Mouse (Mus musculus) midbrain, embryonic 10.5 days (tissue): ENCODE results near the gene Fblim1. TPM values are rescaled to one million over a fixed set of nuclear protein-coding genes. Genes with fewer than 3 reads are reported as not detected.

Experiments used
- DNase-seq: peaks from one replicate; pipeline ENCODE4 v3.0.0-alpha.2; 2017; ENCODE audit warnings: low spot score
- H3K27ac ChIP-seq: fragments of 300-500 bp; sonication (generic); replicated peaks from 2 replicates; pipeline ENCODE4 v1.5.1; 2016; ENCODE audit warnings: mild to moderate bottlenecking
- H3K27me3 ChIP-seq: fragments of 300-500 bp; sonication (generic); 2 replicates; pipeline ENCODE4 v1.6.1; 2016; ENCODE audit warnings: low read depth, mild to moderate bottlenecking; ENCODE audit not compliant: poor library complexity, severe bottlenecking
- H3K36me3 ChIP-seq: fragments of 300-500 bp; sonication (generic); 2 replicates; pipeline ENCODE4 v1.6.1; 2016; ENCODE audit warnings: mild to moderate bottlenecking, moderate library complexity
- H3K4me1 ChIP-seq: fragments of 300-500 bp; sonication (generic); 2 replicates; pipeline ENCODE4 v1.6.1; 2016
- H3K4me3 ChIP-seq: fragments of 300-500 bp; sonication (generic); 2 replicates; pipeline ENCODE4 v1.5.1; 2016; ENCODE audit warnings: mild to moderate bottlenecking, moderate library complexity
- H3K9me3 ChIP-seq: fragments of 300-500 bp; sonication (generic); replicated peaks from 2 replicates; pipeline ENCODE4 v1.6.1; 2016; ENCODE audit warnings: mild to moderate bottlenecking
- WGBS: fragments of 180-500 bp; shearing (Covaris S2); methylation state at CpG from one replicate; pipeline ENCODE4 v1.1.7; 2016; 5-methylcytosine and 5-hydroxymethylcytosine counted together
- polyA plus RNA-seq: library from polyadenylated mRNA; unstranded; fragments of >200 nt; fragmentation: Nextera tagmentation; extraction: Ambion mirVana; gene quantifications from 2 replicates; pipeline ENCODE4 v1.2.1, GENCODE M21; 2016

The Fblim1 gene
- polyA plus RNA-seq: 24.5 and 27.5 TPM in 2 replicates

- WGBS: 80% methylated on average over 11 of the region's 11 CpGs
- no peaks in the 10 kb centered on the region for H3K36me3 ChIP-seq
- no peaks in the 10 kb centered on the region for H3K9me3 ChIP-seq
- H3K27ac ChIP-seq: no peak within 1 kb of the TSS
- no peak for DNase-seq
- peaks cover 12% of the 10 kb centered on the region for H3K4me1 ChIP-seq
- H3K27me3 ChIP-seq: peaks cover 10% of the 10 kb centered on the region
- no peak within 1 kb of the TSS for H3K4me3 ChIP-seq
These were observed at the start of gene Fblim1 for GRCm38 (mm10) chr4:141605861-141606260. Gene Fblim1 (minus strand): TSS chr4:141606096.

- Histone ChIP-seq H3K36me3 (peaks cover 65% of the 10 kb centered on the region), H3K4me3 (no peak overlapping the region), H3K4me1 (0 out of 2 replicates have a peak, but pooled peaks cover 12% of the 10 kb centered on the region), H3K27ac (no peak overlapping the region), H3K9me3 (no peaks in the 10 kb centered on the region), H3K27me3 (no peaks in the 10 kb centered on the region)
- DNase-seq: no peak
- WGBS: 95% methylated on average over 6 of the region's 6 CpGs
These were observed 48.6 kb upstream of the Fblim1 start for GRCm38 (mm10) chr4:141654509-141654908.

GRCm38 (mm10) chr4:141653813-141654212 lies 47.9 kb upstream of the Fblim1 start:
- 94% methylated on average over 13 of the region's 13 CpGs for WGBS
- Histone ChIP-seq H3K27me3 (no peaks in the 10 kb centered on the region), H3K4me1 (0 out of 2 replicates have a peak, but pooled peaks cover 12% of the 10 kb centered on the region), H3K27ac (no peak overlapping the region), H3K9me3 (no peaks in the 10 kb centered on the region), H3K4me3 (no peak overlapping the region), H3K36me3 (peaks cover 69% of the 10 kb centered on the region)
- no peak for DNase-seq

- Histone ChIP-seq H3K27ac (no peak overlapping the region), H3K36me3 (peaks cover 70% of the 10 kb centered on the region), H3K4me3 (no peak overlapping the region), H3K9me3 (no peaks in the 10 kb centered on the region), H3K27me3 (no peaks in the 10 kb centered on the region), H3K4me1 (0 out of 2 replicates have a peak, but pooled peaks cover 12% of the 10 kb centered on the region)
- 92% methylated on average over 8 of the region's 8 CpGs for WGBS
- DNase-seq: no peak
These were observed 47.1 kb upstream of the Fblim1 start for GRCm38 (mm10) chr4:141653044-141653443.

GRCm38 (mm10) chr4:141651944-141652343 lies 46.0 kb upstream of the Fblim1 start:
- Histone ChIP-seq H3K27ac (no peak overlapping the region), H3K4me1 (0 out of 2 replicates have a peak, but pooled peaks cover 8% of the 10 kb centered on the region), H3K27me3 (no peaks in the 10 kb centered on the region), H3K9me3 (no peaks in the 10 kb centered on the region), H3K36me3 (peaks cover 74% of the 10 kb centered on the region), H3K4me3 (no peak overlapping the region)
- WGBS: 91% methylated on average over 10 of the region's 10 CpGs
- DNase-seq: no peak

GRCm38 (mm10) chr4:141651286-141651685 lies 45.4 kb upstream of the Fblim1 start:
- Histone ChIP-seq H3K27me3 (no peaks in the 10 kb centered on the region), H3K9me3 (no peaks in the 10 kb centered on the region), H3K27ac (no peak overlapping the region), H3K36me3 (peaks cover 75% of the 10 kb centered on the region), H3K4me3 (no peak overlapping the region), H3K4me1 (0 out of 2 replicates have a peak, but pooled peaks cover 6% of the 10 kb centered on the region)
- WGBS: 94% methylated on average over 6 of the region's 6 CpGs
- no peak for DNase-seq

- DNase-seq: no peak
- H3K36me3 ChIP-seq: peaks cover 62% of the 10 kb centered on the region
These were observed 43.3 kb upstream of the Fblim1 start for GRCm38 (mm10) chr4:141649244-141649643.

GRCm38 (mm10) chr4:141648262-141648661 lies 42.4 kb upstream of the Fblim1 start:
- Histone ChIP-seq H3K9me3 (no peaks in the 10 kb centered on the region), H3K36me3 (peaks cover 52% of the 10 kb centered on the region), H3K4me3 (no peak overlapping the region), H3K27ac (no peak overlapping the region), H3K27me3 (no peaks in the 10 kb centered on the region), H3K4me1 (0 out of 2 replicates have a peak, but pooled peaks cover 6% of the 10 kb centered on the region)
- no peak for DNase-seq
- WGBS: 91% methylated on average over 5 of the region's 5 CpGs

More at GRCm38 (mm10) chr4:141649244-141649643, 43.3 kb upstream of the Fblim1 start:
- H3K9me3 ChIP-seq: no peaks in the 10 kb centered on the region
- no peaks in the 10 kb centered on the region for H3K27me3 ChIP-seq
- no peak overlapping the region for H3K4me3 ChIP-seq
- H3K4me1 ChIP-seq: 0 out of 2 replicates have a peak, but pooled peaks cover 6% of the 10 kb centered on the region
- 88% methylated on average over 6 of the region's 6 CpGs for WGBS
- no peak overlapping the region for H3K27ac ChIP-seq

GRCm38 (mm10) chr4:141647187-141647586 lies 41.3 kb upstream of the Fblim1 start:
- H3K36me3 ChIP-seq: peaks cover 50% of the 10 kb centered on the region
- no peaks in the 10 kb centered on the region for H3K9me3 ChIP-seq
- no peaks in the 10 kb centered on the region for H3K27me3 ChIP-seq
- WGBS: 96% methylated on average over 3 of the region's 3 CpGs
- H3K27ac ChIP-seq: no peak overlapping the region
- DNase-seq: no peak
- H3K4me3 ChIP-seq: no peak overlapping the region
- H3K4me1 ChIP-seq: 0 out of 2 replicates have a peak, but pooled peaks cover 6% of the 10 kb centered on the region

- WGBS: 94% methylated on average over 8 of the region's 8 CpGs
These were observed 40.1 kb upstream of the Fblim1 start for GRCm38 (mm10) chr4:141645988-141646387.

GRCm38 (mm10) chr4:141643118-141643855 lies 37.4 kb upstream of the Fblim1 start:
- 80% methylated on average over 7 of the region's 7 CpGs for WGBS

More at GRCm38 (mm10) chr4:141645988-141646387, 40.1 kb upstream of the Fblim1 start:
- Histone ChIP-seq H3K27me3 (no peaks in the 10 kb centered on the region), H3K4me3 (no peak overlapping the region), H3K36me3 (peaks cover 52% of the 10 kb centered on the region), H3K27ac (no peak overlapping the region), H3K4me1 (peaks cover 7% of the 10 kb centered on the region; the same call in 1 of the 2 replicates), H3K9me3 (no peaks in the 10 kb centered on the region)
- no peak for DNase-seq

GRCm38 (mm10) chr4:141641961-141642811 lies 36.3 kb upstream of the Fblim1 start:
- 92% methylated on average over 25 of the region's 25 CpGs for WGBS
- H3K4me1 ChIP-seq: peaks cover 11% of the 10 kb centered on the region
- H3K4me3 ChIP-seq: no peak overlapping the region
- no peaks in the 10 kb centered on the region for H3K9me3 ChIP-seq
- no peak overlapping the region for H3K27ac ChIP-seq
- DNase-seq: no peak
- H3K27me3 ChIP-seq: no peaks in the 10 kb centered on the region
- peaks cover 64% of the 10 kb centered on the region for H3K36me3 ChIP-seq

More at GRCm38 (mm10) chr4:141643118-141643855, 37.4 kb upstream of the Fblim1 start:
- peaks cover 8% of the 10 kb centered on the region for H3K4me1 ChIP-seq
- no peak for DNase-seq
- no peaks in the 10 kb centered on the region for H3K9me3 ChIP-seq
- H3K27me3 ChIP-seq: no peaks in the 10 kb centered on the region
- H3K4me3 ChIP-seq: no peak overlapping the region
- H3K27ac ChIP-seq: 0 out of 2 replicates have a peak overlapping the region, but pooled peaks have one; percentile 6
- peaks cover 63% of the 10 kb centered on the region for H3K36me3 ChIP-seq
